9 mouse cellular contexts compared by ENCODE assay signal in the genomic region with DNA sequence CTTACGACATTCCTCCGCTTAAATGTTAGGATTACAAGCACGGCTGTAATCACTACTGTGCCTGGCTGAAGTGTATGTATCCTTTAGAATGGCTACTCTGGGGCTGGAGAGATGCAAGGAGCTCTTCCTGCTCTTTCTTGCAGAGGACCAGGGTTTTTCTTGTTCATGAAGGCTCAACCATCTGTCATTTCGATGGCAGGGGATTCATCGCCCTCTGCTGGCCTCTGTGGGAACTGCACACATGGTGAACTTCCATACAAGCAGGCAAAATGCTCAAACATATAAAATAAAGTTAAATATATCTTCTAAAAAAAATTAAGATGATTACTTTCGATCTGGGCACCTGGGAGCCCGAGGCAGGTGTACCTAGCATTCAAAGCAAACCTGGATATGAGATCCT. TPM values are rescaled to one million over a fixed set of nuclear protein-coding genes. Genes with fewer than 3 reads are reported as not detected.
A peak's percentile ranks its signal among the peaks of the same experiment; 100 is the strongest.
DNase-seq lines count a peak whose midpoint lies in the region; ATAC-seq lines count a peak whose summit lies in the region.
"Had no signal": no experiment of that assay in that cellular context is flagged by ENCODE, and none has a peak within 500 bp of the region (broad histone marks: within the 10 kb centered on the region; RNA-seq: fewer than 3 reads in every experiment).

No protein-coding gene starts in this region.

- H3K4me1 ChIP-seq in forebrain, embryonic 14.5 days (ENCODE audit: control insufficient read depth, insufficient read depth, low read length) = no peaks in the 10 kb centered on the region
- H3K4me1 ChIP-seq: lung, embryonic 15.5 days had no signal

- WGBS in forebrain, embryonic 14.5 days = 61% methylated on average over 7 of the region's 7 CpGs

- peaks cover 74% of the 10 kb centered on the region for H3K36me3 ChIP-seq in forebrain, embryonic 14.5 days (ENCODE audit: control insufficient read depth, insufficient read depth, low read length)

- no peaks in the 10 kb centered on the region for H3K9me3 ChIP-seq in forebrain, embryonic 14.5 days (replicated peaks; ENCODE audit: control insufficient read depth, low read length)
- H3K9me3 ChIP-seq: lung, embryonic 15.5 days had no signal

- H3K27ac ChIP-seq in forebrain, embryonic 14.5 days (ENCODE audit: low read depth, low read length) = no peak overlapping the region
- H3K27ac ChIP-seq: lung, embryonic 15.5 days had no signal

- H3K4me2 ChIP-seq in forebrain, embryonic 14.5 days (ENCODE audit: low read length) = no peak overlapping the region
- H3K4me2 ChIP-seq: lung, embryonic 15.5 days had no signal

- DNase-seq in CD4-positive, CD25-positive, alpha-beta regulatory T cell, adult 2 months (ENCODE audit: low read depth, low spot score) = peak; percentile 82
- peak; percentile 60 to 69 for DNase-seq in CD8-positive naive resting alpha-beta T cell, adult 2 months (ENCODE audit: low read depth in 2 of 2, low spot score in 2 of 2)
- peak; percentile 62 for DNase-seq in c-Kit-positive CD71-negative TER-119-negative erythroid progenitor cells, embryonic 14.5 days (ENCODE audit: low read depth)
- peak; percentile 87 for DNase-seq in forebrain, embryonic 14.5 days (ENCODE audit: low spot score)
- peak; percentile 81 for DNase-seq in layer of hippocampus, adult 11-12 months (ENCODE audit: low spot score)
- DNase-seq in lung, postnatal 10 days = peak; percentile 73
- peak; percentile 92 for DNase-seq in right cerebral cortex, postnatal 4 days

- no peak for ATAC-seq in CD4-positive, CD25-positive, alpha-beta regulatory T cell, adult 4 months
- ATAC-seq in forebrain, embryonic 14.5 days = peak; percentile 49; the same call in 1 of the 2 replicates

- no peaks in the 10 kb centered on the region for H3K27me3 ChIP-seq in forebrain, embryonic 14.5 days (replicated peaks; ENCODE audit: control insufficient read depth, insufficient read depth, low read length)
- H3K27me3 ChIP-seq: lung, embryonic 15.5 days had no signal

- H3K4me3 ChIP-seq in forebrain, embryonic 14.5 days (ENCODE audit: low read depth, low read length) = no peak overlapping the region
- H3K4me3 ChIP-seq: lung, embryonic 15.5 days had no signal

- H3K9ac ChIP-seq in forebrain, embryonic 14.5 days (ENCODE audit: low read length) = no peak overlapping the region
- H3K9ac ChIP-seq: lung, embryonic 15.5 days had no signal

RNA-seq across cellular contexts. Expression of a gene that starts 30.2 kb away (rescaled TPM):
- 1 to 10 TPM; 2.3 TPM for polyA plus RNA-seq in CD4-positive, CD25-positive, alpha-beta regulatory T cell, adult 4 months (2017; shearing (Covaris generic))
- polyA plus RNA-seq in forebrain, embryonic 14.5 days (2014; fragmentation: Nextera tagmentation; extraction: Ambion mirVana) = 122 and 183 TPM in 2 replicates

RNA-seq across cellular contexts. Expression of a gene that starts 36.2 kb away (rescaled TPM):
- 1 to 10 TPM; 4.1 to 4.5 TPM for polyA plus RNA-seq in CD4-positive, CD25-positive, alpha-beta regulatory T cell, adult 4 months (2017; shearing (Covaris generic))
- polyA plus RNA-seq in forebrain, embryonic 14.5 days (2014; fragmentation: Nextera tagmentation; extraction: Ambion mirVana) = 11.2 and 14.2 TPM in 2 replicates

RNA-seq across cellular contexts. Expression of a gene that starts 36.5 kb away (rescaled TPM):
- polyA plus RNA-seq in CD4-positive, CD25-positive, alpha-beta regulatory T cell, adult 4 months (2017; shearing (Covaris generic)) = 10 to 100 TPM; 11.3 to 15.1 TPM
- 18.9 and 28.4 TPM in 2 replicates for polyA plus RNA-seq in forebrain, embryonic 14.5 days (2014; fragmentation: Nextera tagmentation; extraction: Ambion mirVana)

Comparison
In these comparisons a context has a peak if more than half of its experiments do, and no peak if none do; other contexts are left out.
1. RNA of a gene that starts 30.2 kb away (polyA plus RNA-seq): 122 to 183 TPM in forebrain, embryonic 14.5 days; 2.3 TPM in CD4-positive, CD25-positive, alpha-beta regulatory T cell, adult 4 months; every median in the first group is over 10 times any median in the second.
2. Peak in every context shown above with its lines, with median percentiles within 50 percentile points of each other: DNase-seq.